19 mouse cellular contexts compared by ENCODE assay signal in genomic region chr5:64430501-64430900, GRCm38 (mm10).
DNase-seq lines count a peak whose midpoint lies in the region; ATAC-seq and TF ChIP-seq lines count a peak whose summit lies in the region.
"Had no signal": no experiment of that assay in that cellular context is flagged by ENCODE, and none has a peak within 500 bp of the region (broad histone marks: within the 10 kb centered on the region; RNA-seq: fewer than 3 reads in every experiment).

No protein-coding gene starts in this region.

- no peak for ATAC-seq in lung, postnatal 0 days
- ATAC-seq in stomach, embryonic 15.5 days (ENCODE audit: insufficient read depth, low FRiP score, low read depth), result peak; percentile 51; the same call in 1 of the 2 replicates
- no peak for ATAC-seq in forebrain, embryonic 11.5 days (replicated peaks; ENCODE audit: low FRiP score)
- ATAC-seq: CD4-positive, CD25-positive, alpha-beta regulatory T cell, adult 4 months; forebrain, embryonic 14.5 days; liver, postnatal 0 days; midbrain, embryonic 15.5 days had no signal

- H3K36me3 ChIP-seq in lung, postnatal 0 days (ENCODE audit: insufficient read depth, low read length), result no peaks in the 10 kb centered on the region
- H3K36me3 ChIP-seq in ES-Bruce4 (ENCODE audit: control insufficient read depth, insufficient read depth, low read length, poor library complexity, severe bottlenecking), result no peaks in the 10 kb centered on the region
- no peaks in the 10 kb centered on the region for H3K36me3 ChIP-seq in stomach, embryonic 15.5 days
- H3K36me3 ChIP-seq in forebrain, embryonic 11.5 days (ENCODE audit: control insufficient read depth, insufficient read depth, low read length), result no peaks in the 10 kb centered on the region
- H3K36me3 ChIP-seq: hindbrain, embryonic 12.5 days; midbrain, embryonic 15.5 days had no signal

- H3K9me3 ChIP-seq in lung, postnatal 0 days (ENCODE audit: low read length), result no peaks in the 10 kb centered on the region
- H3K9me3 ChIP-seq in ES-Bruce4 (replicated peaks; ENCODE audit: control insufficient read depth, insufficient read depth, low read length, poor library complexity, severe bottlenecking), result no peaks in the 10 kb centered on the region
- H3K9me3 ChIP-seq in stomach, embryonic 15.5 days, result no peaks in the 10 kb centered on the region
- H3K9me3 ChIP-seq in forebrain, embryonic 11.5 days (ENCODE audit: control insufficient read depth, low read length), result peaks cover 3% of the 10 kb centered on the region
- H3K9me3 ChIP-seq: hindbrain, embryonic 12.5 days; midbrain, embryonic 15.5 days had no signal

- TF ChIP-seq EP300 in lung, postnatal 0 days (IDR thresholded peaks at IDR 0.05), result no peak
- TF ChIP-seq EP300 in ES-Bruce4 (IDR thresholded peaks at IDR 0.05; ENCODE audit: insufficient read depth, low read depth, low read length), result peak; percentile 99

- H3K27me3 ChIP-seq in lung, postnatal 0 days (replicated peaks; ENCODE audit: insufficient read depth, low read length), result no peaks in the 10 kb centered on the region
- H3K27me3 ChIP-seq in ES-Bruce4 (ENCODE audit: control insufficient read depth, insufficient read depth, low read length, poor library complexity, severe bottlenecking), result no peaks in the 10 kb centered on the region
- no peaks in the 10 kb centered on the region for H3K27me3 ChIP-seq in stomach, embryonic 15.5 days (replicated peaks)
- H3K27me3 ChIP-seq in forebrain, embryonic 11.5 days (ENCODE audit: control insufficient read depth, insufficient read depth, low read length), result no peaks in the 10 kb centered on the region
- H3K27me3 ChIP-seq: midbrain, embryonic 15.5 days had no signal

- no peak overlapping the region for H3K27ac ChIP-seq in lung, postnatal 0 days (ENCODE audit: low read length)
- H3K27ac ChIP-seq in ES-Bruce4 (ENCODE audit: insufficient read depth, low read length), result peak overlapping the region; percentile 94
- peak overlapping the region; percentile 87 for H3K27ac ChIP-seq in stomach, embryonic 15.5 days
- no peak overlapping the region for H3K27ac ChIP-seq in forebrain, embryonic 11.5 days (ENCODE audit: low read depth, low read length)
- H3K27ac ChIP-seq: hindbrain, embryonic 12.5 days; midbrain, embryonic 15.5 days had no signal

- 73% methylated on average over 3 of the region's 3 CpGs for WGBS in lung, postnatal 0 days
- 66% methylated on average over 3 of the region's 3 CpGs for WGBS in stomach, embryonic 15.5 days
- 85% methylated on average over 3 of the region's 3 CpGs for WGBS in forebrain, embryonic 11.5 days

- peak; percentile 9; the same call in 1 of the 2 replicates for TF ChIP-seq CTCF in lung, postnatal 0 days (IDR thresholded peaks at IDR 0.05)
- no peak for TF ChIP-seq CTCF in ES-Bruce4 (IDR thresholded peaks at IDR 0.05; ENCODE audit: low read depth, low read length)

- no peak overlapping the region for H3K9ac ChIP-seq in lung, postnatal 0 days (replicated peaks; ENCODE audit: low read depth)
- H3K9ac ChIP-seq in ES-Bruce4 (ENCODE audit: low read depth, poor library complexity, severe bottlenecking), result no peak overlapping the region
- H3K9ac ChIP-seq in stomach, embryonic 15.5 days, result no peak overlapping the region
- H3K9ac ChIP-seq in forebrain, embryonic 11.5 days (ENCODE audit: low read length), result no peak overlapping the region
- H3K9ac ChIP-seq: hindbrain, embryonic 12.5 days; liver, postnatal 0 days; midbrain, embryonic 15.5 days had no signal

- DNase-seq in lung, postnatal 0 days (ENCODE audit: low spot score), result no peak
- no peak for DNase-seq in lung, postnatal 14 days
- peak; percentile 87 for DNase-seq in ZHBTc4 (ENCODE audit: low read depth, low spot score)
- no peak for DNase-seq in forebrain, embryonic 11.5 days (ENCODE audit: low spot score)
- DNase-seq in adrenal gland, postnatal 10 days, result no peak
- DNase-seq in spleen, postnatal 4 days (ENCODE audit: low spot score in 2 of 2), result no peak
- DNase-seq: cerebellum, adult 9-11 months; heart, postnatal 10 days; kidney, adult 2 months; kidney, postnatal 4 days; liver; liver, postnatal 0 days; right cerebral cortex, postnatal 4 days had no signal

- H3K4me3 ChIP-seq in lung, postnatal 0 days (ENCODE audit: low read depth, low read length), result no peak overlapping the region
- no peak overlapping the region for H3K4me3 ChIP-seq in ES-Bruce4 (ENCODE audit: low read depth, low read length)
- no peak overlapping the region for H3K4me3 ChIP-seq in stomach, embryonic 15.5 days (replicated peaks)
- H3K4me3 ChIP-seq in forebrain, embryonic 11.5 days (ENCODE audit: low read depth, low read length), result no peak overlapping the region
- H3K4me3 ChIP-seq: hindbrain, embryonic 12.5 days; midbrain, embryonic 15.5 days had no signal

- H3K4me1 ChIP-seq in lung, postnatal 0 days (ENCODE audit: insufficient read depth, low read depth, low read length), result no peaks in the 10 kb centered on the region
- H3K4me1 ChIP-seq in ES-Bruce4 (ENCODE audit: control insufficient read depth, insufficient read depth, low read length), result peaks cover 11% of the 10 kb centered on the region
- no peaks in the 10 kb centered on the region for H3K4me1 ChIP-seq in stomach, embryonic 15.5 days
- no peaks in the 10 kb centered on the region for H3K4me1 ChIP-seq in forebrain, embryonic 11.5 days (replicated peaks; ENCODE audit: control insufficient read depth, insufficient read depth, low read length)
- H3K4me1 ChIP-seq: hindbrain, embryonic 12.5 days; midbrain, embryonic 15.5 days had no signal

- H3K4me2 ChIP-seq in lung, postnatal 0 days (replicated peaks; ENCODE audit: low read depth, low read length), result no peak overlapping the region
- H3K4me2 ChIP-seq in stomach, embryonic 15.5 days, result no peak overlapping the region
- no peak overlapping the region for H3K4me2 ChIP-seq in forebrain, embryonic 11.5 days (ENCODE audit: low read depth, low read length, severe bottlenecking)
- H3K4me2 ChIP-seq: hindbrain, embryonic 12.5 days; midbrain, embryonic 15.5 days had no signal

- TF ChIP-seq POLR2A in ES-Bruce4 (IDR thresholded peaks at IDR 0.05; ENCODE audit: insufficient read depth, low read length), result no peak

Comparison
In these comparisons a context has a peak if more than half of its experiments do, and no peak if none do; other contexts are left out.
1. H3K27ac ChIP-seq: peak in ES-Bruce4 (single experiment) and stomach, embryonic 15.5 days (single experiment); none in lung, postnatal 0 days (single experiment) and forebrain, embryonic 11.5 days (single experiment).